Mouse (Mus musculus) thymus, adult 18-20 months (tissue): ENCODE data around the gene Aagab.

ENCODE experiments used
- DNase-seq, 2 experiments: peaks; one replicate each; pipeline ENCODE4 v3.0.0; 2022; ENCODE audit warnings: mixed read lengths in 2 of 2

Gene Aagab

DNA sequence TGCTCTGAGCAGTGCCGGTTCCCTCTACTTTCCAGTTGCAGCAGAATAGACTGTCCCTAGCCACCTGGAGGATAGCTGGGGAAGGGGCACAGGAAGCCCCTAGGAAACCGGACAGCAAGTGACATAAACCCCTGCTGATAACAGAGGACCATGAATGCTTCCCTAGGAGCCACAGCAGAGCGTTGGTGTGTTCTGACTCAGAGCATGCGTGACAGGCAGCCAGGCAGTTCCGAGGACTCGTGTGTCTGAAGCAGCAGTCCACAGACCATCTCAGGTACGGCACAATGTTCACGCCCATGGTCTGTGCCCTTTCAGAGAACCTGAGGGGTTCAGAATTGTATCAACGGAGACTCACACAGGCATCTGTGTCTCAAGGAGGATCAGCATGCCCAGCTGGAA is 46.1 kb downstream of the Aagab start:
- no peak for DNase-seq

- peak in 1 of 2 experiments; percentile 35 for DNase-seq
These were observed 47.5 kb downstream of the Aagab start for GRCm38 (mm10) chr9:63649841-63650545.

- no peak for DNase-seq
These were observed 48.4 kb downstream of the Aagab start for GRCm38 (mm10) chr9:63650905-63651304.

GRCm38 (mm10) chr9:63651594-63651993 is 49.1 kb downstream of the Aagab start:
- no peak for DNase-seq

DNA sequence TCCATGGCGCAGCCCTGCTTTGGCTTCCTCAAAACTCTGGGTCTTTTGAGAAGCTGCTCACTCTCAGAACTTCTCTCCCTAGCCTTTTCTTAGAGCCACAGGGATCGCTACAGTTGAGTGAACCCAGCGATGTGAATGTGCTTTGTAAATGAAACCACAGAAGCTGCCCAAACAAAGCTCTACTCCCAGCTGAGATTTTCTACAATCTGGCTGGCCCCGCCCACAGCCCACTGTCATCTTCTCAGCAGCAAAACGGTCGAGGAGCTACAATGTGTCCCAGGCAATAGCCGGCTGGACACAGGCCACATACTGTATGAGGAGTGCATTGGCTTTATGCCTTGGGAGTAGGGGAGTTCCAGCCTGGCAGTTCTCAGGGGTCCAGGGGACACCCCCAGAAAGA is 51.2 kb downstream of the Aagab start:
- no peak for DNase-seq

- no peak for DNase-seq
These were observed 52.1 kb downstream of the Aagab start for GRCm38 (mm10) chr9:63654575-63654974.

DNA sequence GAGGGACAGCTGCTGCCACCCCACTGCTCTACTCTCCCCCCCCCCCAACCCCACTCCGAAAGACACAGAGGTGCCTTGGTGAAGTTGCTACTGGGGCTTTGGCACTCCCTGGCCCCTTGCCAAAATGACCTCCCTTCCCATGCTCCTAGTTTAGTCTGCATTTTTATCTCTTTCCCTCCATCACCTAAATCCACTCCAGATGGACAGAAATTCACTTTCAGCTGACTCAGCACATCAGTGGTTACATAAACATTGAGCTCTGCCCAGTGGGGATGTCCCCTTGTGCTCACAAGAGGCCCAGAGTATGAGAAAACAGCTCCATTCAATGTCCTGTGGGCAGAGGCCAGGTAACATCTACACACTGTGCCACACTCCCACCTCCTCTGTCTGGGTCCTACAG is 52.6 kb downstream of the Aagab start:
- no peak for DNase-seq

GRCm38 (mm10) chr9:63657167-63657566 is 54.7 kb downstream of the Aagab start:
- DNase-seq = no peak

GRCm38 (mm10) chr9:63658436-63658835 is 56.0 kb downstream of the Aagab start:
- DNase-seq = no peak

DNA sequence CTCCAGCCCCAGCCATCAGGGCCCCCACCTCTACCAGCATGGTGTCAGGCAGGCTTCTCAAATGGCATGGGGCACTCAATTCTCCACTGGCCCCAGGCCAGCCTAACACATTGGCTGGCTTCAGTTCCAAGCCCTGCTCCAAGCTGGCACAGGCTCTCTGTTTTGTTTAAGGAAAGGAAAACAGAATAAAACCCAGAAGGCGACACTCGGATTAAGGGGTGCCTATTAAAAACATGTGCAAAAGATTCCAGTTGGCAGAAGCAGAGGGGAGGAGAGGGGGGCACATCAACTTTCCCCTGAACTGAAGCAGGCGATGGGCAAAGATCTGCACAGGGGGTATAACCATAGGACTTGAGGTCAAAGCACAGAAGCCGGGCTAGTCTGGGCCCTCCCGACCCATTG is 56.5 kb downstream of the Aagab start:
- no peak for DNase-seq

DNA sequence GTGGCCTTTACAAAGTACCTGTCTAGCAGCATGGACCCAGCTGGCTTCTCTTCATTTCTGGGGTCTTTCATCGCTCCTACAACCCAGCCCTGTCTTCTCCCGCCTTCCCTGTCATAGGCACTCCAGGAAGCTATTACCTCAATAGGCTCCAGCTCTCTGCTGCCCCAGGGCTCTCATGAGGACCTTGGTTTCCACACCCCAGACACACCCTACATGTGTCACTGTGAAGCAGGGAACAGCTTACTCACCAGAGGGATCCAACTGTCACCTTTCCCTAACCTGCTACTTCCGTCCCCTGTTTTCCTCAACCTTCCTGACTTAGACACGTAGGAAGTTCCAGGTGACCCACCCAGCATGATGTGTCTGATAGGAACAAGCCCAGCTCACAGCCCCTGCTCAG is 57.6 kb downstream of the Aagab start:
- DNase-seq = no peak

DNA sequence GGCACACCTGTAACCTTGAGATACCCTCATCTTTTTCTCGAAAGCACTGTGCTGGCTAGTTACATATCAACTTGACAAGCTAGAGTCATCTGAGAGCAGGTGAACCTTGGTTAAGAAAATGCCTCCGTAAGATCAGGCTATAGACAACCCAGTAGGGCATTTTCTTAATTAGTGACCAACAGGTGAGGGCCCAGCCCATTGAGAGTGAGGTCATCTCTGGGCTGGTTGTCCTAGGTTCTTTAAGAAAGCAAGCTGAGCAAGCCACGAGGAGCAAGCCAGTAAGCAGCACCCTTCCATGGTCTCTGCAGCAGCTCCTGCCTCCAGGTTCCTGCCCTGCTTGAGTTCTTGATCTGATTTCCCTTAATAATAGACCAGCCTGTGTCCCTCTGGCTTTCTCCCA is 58.2 kb downstream of the Aagab start:
- DNase-seq = no peak

GRCm38 (mm10) chr9:63662759-63663158 is 60.3 kb downstream of the Aagab start:
- no peak for DNase-seq

DNA sequence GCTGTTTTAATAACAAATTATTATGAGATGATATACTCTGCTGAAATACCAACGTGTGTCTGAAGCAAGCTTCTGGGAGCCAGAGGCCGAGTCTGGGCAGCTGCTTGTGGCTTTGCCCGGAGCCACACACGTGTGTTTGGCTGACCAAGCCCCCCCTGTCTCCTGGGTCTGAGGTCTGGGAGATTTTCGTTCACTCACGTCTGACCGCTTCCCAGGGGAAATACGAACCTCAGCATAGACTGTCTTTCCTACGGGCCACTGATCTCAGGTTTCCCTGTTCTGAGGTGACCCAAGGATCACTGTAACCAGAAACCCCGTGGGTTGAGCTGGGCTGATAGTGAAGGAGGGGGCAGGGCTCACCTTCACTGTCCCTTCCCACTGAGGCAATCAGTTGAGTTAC is 60.8 kb downstream of the Aagab start:
- DNase-seq = no peak

- no peak for DNase-seq
These were observed 61.9 kb downstream of the Aagab start for GRCm38 (mm10) chr9:63664300-63664745.

- no peak for DNase-seq
These were observed 62.6 kb downstream of the Aagab start for GRCm38 (mm10) chr9:63664792-63665646.

GRCm38 (mm10) chr9:63666612-63667372 is 64.3 kb downstream of the Aagab start:
- DNase-seq = no peak

DNA sequence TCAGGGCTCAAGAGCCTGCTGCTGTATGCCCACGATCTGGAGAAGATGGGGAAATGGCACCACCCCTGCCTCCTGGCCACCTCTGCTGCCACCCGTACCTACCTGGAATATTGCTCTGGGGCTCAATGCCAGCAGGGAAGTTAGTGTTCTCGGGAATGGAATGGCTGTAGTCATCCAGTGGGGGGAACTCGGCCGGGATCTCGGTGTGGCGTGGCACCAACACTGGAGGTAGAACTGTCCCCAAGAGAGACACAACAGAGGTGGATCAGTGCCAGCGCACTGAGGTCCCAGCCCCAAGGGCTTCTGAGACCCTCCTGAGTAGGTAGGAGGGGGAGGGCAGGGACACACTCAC is 64.9 kb downstream of the Aagab start:
- DNase-seq = no peak

- no peak for DNase-seq
These were observed 66.2 kb downstream of the Aagab start for GRCm38 (mm10) chr9:63668621-63669020.

GRCm38 (mm10) chr9:63669816-63670215 is 67.4 kb downstream of the Aagab start:
- DNase-seq = no peak

DNA sequence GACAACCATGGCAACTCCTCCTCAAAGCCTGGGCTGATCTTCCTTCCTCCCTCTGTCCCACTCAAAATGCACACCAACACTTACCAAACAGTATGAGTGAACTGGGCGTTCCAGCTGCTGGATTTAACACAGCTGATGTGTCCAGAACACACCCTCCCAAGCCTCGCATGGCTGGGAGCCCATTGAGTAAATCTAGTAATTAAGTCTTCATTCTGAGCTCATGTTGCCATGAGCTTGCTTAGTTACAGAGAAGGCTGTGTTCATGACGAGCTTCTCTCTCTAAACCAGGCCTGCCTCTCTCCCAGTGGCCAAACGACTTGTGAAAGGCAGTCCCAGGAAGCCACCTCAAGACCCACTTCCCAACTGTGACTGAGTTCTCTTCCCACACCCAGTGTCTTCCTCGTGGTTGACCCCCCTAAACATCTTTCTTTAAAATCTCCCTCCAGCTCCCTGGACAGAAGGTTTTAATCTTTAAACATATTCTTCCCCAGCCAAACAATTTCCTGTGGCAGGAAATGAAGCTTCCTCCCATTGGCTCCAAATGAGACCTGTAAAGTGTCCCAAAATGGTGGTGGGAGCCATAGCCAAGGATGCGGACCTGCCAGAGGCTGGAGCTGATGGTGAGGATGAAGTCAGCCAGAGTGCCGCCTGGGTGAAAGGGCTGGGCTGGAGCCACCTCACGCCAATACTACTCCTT is 70.5 kb downstream of the Aagab start:
- DNase-seq = no peak

- DNase-seq = no peak
These were observed 71.0 kb downstream of the Aagab start for GRCm38 (mm10) chr9:63673494-63673805.

- no peak for DNase-seq
These were observed 72.2 kb downstream of the Aagab start for GRCm38 (mm10) chr9:63674613-63675012.
